Mouse (Mus musculus) C2C12 (cell line): ENCODE measurements at regions not wholly inside any gene's neighbourhood (a gene's known extent, or its start where the extent isn't known, plus 50 kb on each side); places are given as distances from the start of the nearest gene placed in this dataset.

Source experiments
- CEBPB ChIP-seq: IDR thresholded peaks from one replicate; pipeline ENCODE4 v1.6.1; 2011; ENCODE audit warnings: low read depth, mild to moderate bottlenecking, control low read depth, moderate library complexity
- CTCF ChIP-seq: IDR thresholded peaks from one replicate; pipeline ENCODE4 v1.5.1; 2011; ENCODE audit not compliant: control insufficient read depth, insufficient read depth, insufficient read length
- FOSL1 ChIP-seq: IDR thresholded peaks from one replicate; pipeline ENCODE4 v1.8.0; 2011; ENCODE audit warnings: mild to moderate bottlenecking, low read length; ENCODE audit not compliant: poor library complexity, insufficient read depth, severe bottlenecking
- MAX ChIP-seq: IDR thresholded peaks from one replicate; pipeline ENCODE4 v1.6.1; 2011; ENCODE audit warnings: mild to moderate bottlenecking, control low read depth
- MYOD1 ChIP-seq: IDR thresholded peaks from one replicate; pipeline ENCODE4 v1.6.1; 2011; ENCODE audit warnings: low read depth; ENCODE audit not compliant: control insufficient read depth, insufficient read length
- MYOG ChIP-seq: IDR thresholded peaks from one replicate; pipeline ENCODE4 v1.6.1; 2011; ENCODE audit not compliant: control insufficient read depth, insufficient read length; ENCODE audit errors: extremely low read depth
- USF1 ChIP-seq: IDR thresholded peaks from one replicate; pipeline ENCODE4 v1.6.1; 2011; ENCODE audit warnings: low read depth, mild to moderate bottlenecking, control low read depth, moderate library complexity

DNA sequence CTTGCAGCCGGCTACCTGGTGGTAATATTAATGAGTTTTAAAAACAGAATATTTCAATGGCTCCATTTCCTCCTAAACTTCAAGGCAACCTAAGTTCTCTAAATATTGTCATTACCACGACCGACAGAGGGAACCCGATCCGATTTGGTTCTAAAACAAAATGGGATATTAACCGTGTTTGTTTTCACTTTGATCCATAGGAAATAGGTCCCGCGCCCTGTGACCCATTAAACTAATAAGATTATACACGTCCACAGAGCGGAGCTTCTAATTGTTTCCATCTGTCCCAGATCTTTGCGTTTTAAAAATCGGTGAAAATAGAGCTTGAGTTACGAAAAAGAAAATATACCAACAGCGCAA is 254.8 kb upstream of the Nfe2l3 start:
- no peak for TF ChIP-seq CTCF
- TF ChIP-seq MAX, result no peak
- TF ChIP-seq MYOD1, result no peak
- no peak for TF ChIP-seq CEBPB
- no peak for TF ChIP-seq MYOG
- TF ChIP-seq FOSL1, result no peak
- TF ChIP-seq USF1, result no peak
